Mouse (Mus musculus): ENCODE measurements around the gene Pde6d. TPM values are rescaled to one million over a fixed set of nuclear protein-coding genes. Genes with fewer than 3 reads are reported as not detected.

Gene Pde6d
- total RNA-seq, 4 experiments from 2014 or later, result 48.3 to 59.9 (median 53.5) TPM

GRCm38 (mm10) chr1:86503906-86504696, 78.3 kb downstream of the Pde6d start:
- peak; percentile 80 to 97 for DNase-seq (ENCODE audit: low spot score in 2 of 2)

GRCm38 (mm10) chr1:86503165-86503747, 79.2 kb downstream of the Pde6d start:
- DNase-seq (ENCODE audit: low spot score in 2 of 2), result no peak

- DNase-seq (ENCODE audit: low spot score in 2 of 2), result no peak
Observed at GRCm38 (mm10) chr1:86502221-86503048, 80.0 kb downstream of the Pde6d start.

- DNase-seq (ENCODE audit: low spot score in 2 of 2), result peak; percentile 87 to 99
Observed at GRCm38 (mm10) chr1:86501559-86501958, 80.9 kb downstream of the Pde6d start.

GRCm38 (mm10) chr1:86501114-86501532, 81.3 kb downstream of the Pde6d start:
- DNase-seq (ENCODE audit: low spot score in 2 of 2), result peak; percentile 52 to 92

- no peak for DNase-seq (ENCODE audit: low spot score in 2 of 2)
Observed at GRCm38 (mm10) chr1:86500681-86501080, 81.7 kb downstream of the Pde6d start.

- DNase-seq (ENCODE audit: low spot score in 2 of 2), result no peak
Observed at GRCm38 (mm10) chr1:86499903-86500302, 82.5 kb downstream of the Pde6d start.

- no peak for DNase-seq (ENCODE audit: low spot score in 2 of 2)
Observed at GRCm38 (mm10) chr1:86498611-86499010, 83.8 kb downstream of the Pde6d start.

GRCm38 (mm10) chr1:86497986-86498385, 84.4 kb downstream of the Pde6d start:
- no peak for DNase-seq (ENCODE audit: low spot score in 2 of 2)

GRCm38 (mm10) chr1:86497361-86497760, 85.1 kb downstream of the Pde6d start:
- DNase-seq (ENCODE audit: low spot score in 2 of 2), result no peak

- no peak for DNase-seq (ENCODE audit: low spot score in 2 of 2)
Observed at GRCm38 (mm10) chr1:86496340-86496739, 86.1 kb downstream of the Pde6d start.

- no peak for DNase-seq (ENCODE audit: low spot score in 2 of 2)
Observed at GRCm38 (mm10) chr1:86493783-86494182, 88.6 kb downstream of the Pde6d start.

Other genes with a start within 250 kb of the Pde6d start
- gene Ncl, start 223.2 kb downstream of the Pde6d start, total RNA-seq (2022), result 100 to 1,000 TPM; 151 to 166 (median 164) TPM
- under 1 TPM in 2 of 4 experiments, not detected in 2; 0.37 to 0.59 TPM for gene Nmur1, start 156.4 kb downstream of the Pde6d start, total RNA-seq (2022)
- gene Tex44, start 156.3 kb downstream of the Pde6d start, total RNA-seq (2022), result not detected
- 100 to 1,000 TPM; 407 to 432 (median 416) TPM for gene Ptma, start 55.9 kb downstream of the Pde6d start, total RNA-seq (2022)
- 10 to 100 TPM; 17.0 to 24.9 (median 22.3) TPM for gene Cops7b, start 275 bp upstream of the Pde6d start, total RNA-seq (2022)
- gene Nppc, start 87.9 kb upstream of the Pde6d start, total RNA-seq (2022), result 10 to 100 TPM in 1 of 4 experiments, 1 to 10 TPM in 3; 9.0 to 12.3 (median 9.2) TPM
- gene Dis3l2, start 121.2 kb upstream of the Pde6d start, total RNA-seq (2022), result 10 to 100 TPM; 29.1 to 32.8 (median 31.0) TPM

All from left cerebral cortex, adult 8-10 months (tissue).